Mouse (Mus musculus) thymus, adult 2 months (tissue): Measurements from ENCODE around the gene Acot5. TPM values are rescaled to one million over a fixed set of nuclear protein-coding genes. Genes with fewer than 3 reads are reported as not detected.
"Not testable (repeated sequence)": the region's sequence is repeated elsewhere in the genome, so short reads cannot be mapped to it uniquely, and the experiment has no call there.

ENCODE experiments used
- DNase-seq: peaks from one replicate; pipeline ENCODE4 v3.0.0; 2021
- H3K27ac ChIP-seq: fragments of 200-500 bp; 2 replicates; pipeline ENCODE4 v1.5.1; 2012; ENCODE audit warnings: low read length, control low read depth; ENCODE audit not compliant: control insufficient read depth, insufficient read depth
- H3K27me3 ChIP-seq: fragments of 200-500 bp; 2 replicates; pipeline ENCODE4 v1.6.1; 2012; ENCODE audit warnings: mild to moderate bottlenecking, low read length, moderate library complexity, mixed read lengths; ENCODE audit not compliant: control insufficient read depth, insufficient read depth
- H3K36me3 ChIP-seq: fragments of 200-500 bp; 2 replicates; pipeline ENCODE4 v1.6.1; 2012; ENCODE audit warnings: mild to moderate bottlenecking, low read length, moderate library complexity; ENCODE audit not compliant: control insufficient read depth, insufficient read depth
- H3K4me1 ChIP-seq: fragments of 200-500 bp; replicated peaks from 2 replicates; pipeline ENCODE4 v1.6.1; 2012; ENCODE audit warnings: low read length; ENCODE audit not compliant: control insufficient read depth, insufficient read depth
- H3K4me3 ChIP-seq: fragments of 200-500 bp; 2 replicates; pipeline ENCODE4 v1.5.1; 2012; ENCODE audit warnings: mild to moderate bottlenecking, low read length, control low read depth, moderate library complexity; ENCODE audit not compliant: control insufficient read depth, insufficient read depth
- CTCF ChIP-seq: fragments of 200-500 bp; IDR thresholded peaks from 2 replicates; pipeline ENCODE4 v1.5.1; 2012; ENCODE audit warnings: mild to moderate bottlenecking, control low read depth, low read length, moderate library complexity, borderline replicate concordance; ENCODE audit not compliant: control insufficient read depth, poor library complexity, insufficient read depth; ENCODE audit errors: extremely low read depth
- POLR2A ChIP-seq: fragments of 200-500 bp; IDR thresholded peaks from 2 replicates; pipeline ENCODE4 v1.6.1; 2012; ENCODE audit warnings: mild to moderate bottlenecking, low read length, control low read depth, moderate library complexity; ENCODE audit not compliant: control insufficient read depth, poor library complexity, insufficient read depth; ENCODE audit errors: extremely low read depth
- WGBS: fragments of 180-500 bp; shearing (Covaris S2); methylation state at CpG from one replicate; pipeline ENCODE4 v1.1.7; 2018; 5-methylcytosine and 5-hydroxymethylcytosine counted together
- polyA plus RNA-seq: library from polyadenylated mRNA; depleted of rRNA; stranded (reverse); fragments of >200 nt; gene quantifications from 2 replicates; pipeline ENCODE4 v1.2.3, GENCODE M21; 2012

Acot5 gene
- polyA plus RNA-seq, 1 experiment, result 1.1 TPM

- Histone ChIP-seq H3K27ac (no peak overlapping the region), H3K27me3 (no peaks in the 10 kb centered on the region), H3K4me1 (no peaks in the 10 kb centered on the region), H3K4me3 (no peak overlapping the region), H3K36me3 (no peaks in the 10 kb centered on the region)
- TF ChIP-seq CTCF, result no peak
- TF ChIP-seq POLR2A, result no peak
- 95% methylated on average over 2 of the region's 2 CpGs for WGBS
- no peak for DNase-seq
These were observed 25.1 kb upstream of the Acot5 start for GRCm38 (mm10) chr12:84044045-84044444.

- Histone ChIP-seq H3K4me3 (no peak overlapping the region), H3K27me3 (no peaks in the 10 kb centered on the region), H3K27ac (no peak overlapping the region), H3K36me3 (no peaks in the 10 kb centered on the region), H3K4me1 (no peaks in the 10 kb centered on the region)
- no peak for DNase-seq
- TF ChIP-seq POLR2A, result no peak
- no peak for TF ChIP-seq CTCF
- 100% methylated on average over 1 of the region's 1 CpGs for whole genome bisulfite sequencing
These were observed 22.2 kb upstream of the Acot5 start for GRCm38 (mm10) chr12:84046906-84047305.

- H3K27ac ChIP-seq, DNase-seq, H3K4me3 ChIP-seq, H3K27me3 ChIP-seq, H3K36me3 ChIP-seq, H3K4me1 ChIP-seq: not testable (repeated sequence)
- 89% methylated on average over 5 of the region's 5 CpGs for WGBS
These were observed 18.4 kb upstream of the Acot5 start for GRCm38 (mm10) chr12:84050744-84051143.

- peaks cover 3% of the 10 kb centered on the region; the same call in 1 of the 2 replicates for H3K27me3 ChIP-seq
- TF ChIP-seq POLR2A (no peak), CTCF (no peak)
- H3K4me3 ChIP-seq, result no peak within 1 kb of the TSS
- DNase-seq, result no peak
- H3K4me1 ChIP-seq, result no peaks in the 10 kb centered on the region; the same call in 1 of the 2 replicates
- H3K36me3 ChIP-seq, result no peaks in the 10 kb centered on the region
- no peak within 1 kb of the TSS for H3K27ac ChIP-seq
- WGBS, result 52% methylated on average over 5 of the region's 5 CpGs
These were observed 17.1 kb upstream of the Acot5 start, which contains the start of gene Acot3 for GRCm38 (mm10) chr12:84051937-84052474. Gene Acot3 (plus strand): TSS chr12:84052144.

- no peaks in the 10 kb centered on the region; the same call in 1 of the 2 replicates for H3K4me1 ChIP-seq
- H3K4me3 ChIP-seq, result no peak overlapping the region
- no peaks in the 10 kb centered on the region for H3K36me3 ChIP-seq
- 94% methylated on average over 7 of the region's 7 CpGs for WGBS
- no peak for TF ChIP-seq POLR2A
- TF ChIP-seq CTCF, result no peak
- peaks cover 3% of the 10 kb centered on the region; the same call in 1 of the 2 replicates for H3K27me3 ChIP-seq
- no peak for DNase-seq
- no peak overlapping the region for H3K27ac ChIP-seq
These were observed 16.5 kb upstream of the Acot5 start for GRCm38 (mm10) chr12:84052609-84053008.

- no peak for DNase-seq
- H3K27ac ChIP-seq, result no peak overlapping the region
- no peak overlapping the region for H3K4me3 ChIP-seq
- TF ChIP-seq CTCF, result no peak
- no peak for TF ChIP-seq POLR2A
- WGBS, result 20% methylated on average over 16 of the region's 16 CpGs
- no peaks in the 10 kb centered on the region for H3K36me3 ChIP-seq
- H3K4me1 ChIP-seq, result no peaks in the 10 kb centered on the region; the same call in 1 of the 2 replicates
- H3K27me3 ChIP-seq, result peaks cover 3% of the 10 kb centered on the region; the same call in 1 of the 2 replicates
These were observed 16.0 kb upstream of the Acot5 start for GRCm38 (mm10) chr12:84053173-84053572.
